Mouse (Mus musculus) olfactory bulb, adult 2 months (tissue): ENCODE measurements around the gene Fbxl13. TPM values are rescaled to one million over a fixed set of nuclear protein-coding genes. Genes with fewer than 3 reads are reported as not detected.
"Not testable (repeated sequence)": the region's sequence is repeated elsewhere in the genome, so short reads cannot be mapped to it uniquely, and the experiment has no call there.

Experiments used
- H3K27ac ChIP-seq: fragments of 200-500 bp; 2 replicates; pipeline ENCODE4 v1.5.1; 2012; ENCODE audit warnings: low read depth, low read length; ENCODE audit not compliant: insufficient read depth
- H3K4me1 ChIP-seq: fragments of 200-500 bp; 2 replicates; pipeline ENCODE4 v1.6.1; 2012; ENCODE audit warnings: low read length; ENCODE audit not compliant: control insufficient read depth, insufficient read depth
- H3K4me3 ChIP-seq: fragments of 200-500 bp; 2 replicates; pipeline ENCODE4 v1.5.1; 2012; ENCODE audit warnings: mild to moderate bottlenecking, low read depth, low read length, moderate library complexity; ENCODE audit not compliant: insufficient read depth
- CTCF ChIP-seq: fragments of 200-500 bp; IDR thresholded peaks from 2 replicates; pipeline ENCODE4 v1.5.1; 2012; ENCODE audit warnings: low read depth, mild to moderate bottlenecking, low read length, moderate library complexity; ENCODE audit not compliant: insufficient read depth
- POLR2A ChIP-seq: fragments of 200-500 bp; IDR thresholded peaks from 2 replicates; pipeline ENCODE4 v1.6.1; 2012; ENCODE audit warnings: mild to moderate bottlenecking, low read depth, low read length, moderate library complexity; ENCODE audit not compliant: insufficient read depth
- WGBS: fragments of 180-500 bp; shearing (Covaris S2); methylation state at CpG from one replicate; pipeline ENCODE4 v1.1.7; 2018; 5-methylcytosine and 5-hydroxymethylcytosine counted together
- polyA plus RNA-seq: library from polyadenylated mRNA; stranded (reverse); fragments of >200 nt; gene quantifications from 2 replicates; pipeline ENCODE4 v1.2.4, GENCODE M21; 2012; ENCODE audit warnings: low replicate concordance; ENCODE audit not compliant: missing spikeins, insufficient read depth, insufficient read length

Gene Fbxl13
- polyA plus RNA-seq, 1 experiment: not detected

DNA sequence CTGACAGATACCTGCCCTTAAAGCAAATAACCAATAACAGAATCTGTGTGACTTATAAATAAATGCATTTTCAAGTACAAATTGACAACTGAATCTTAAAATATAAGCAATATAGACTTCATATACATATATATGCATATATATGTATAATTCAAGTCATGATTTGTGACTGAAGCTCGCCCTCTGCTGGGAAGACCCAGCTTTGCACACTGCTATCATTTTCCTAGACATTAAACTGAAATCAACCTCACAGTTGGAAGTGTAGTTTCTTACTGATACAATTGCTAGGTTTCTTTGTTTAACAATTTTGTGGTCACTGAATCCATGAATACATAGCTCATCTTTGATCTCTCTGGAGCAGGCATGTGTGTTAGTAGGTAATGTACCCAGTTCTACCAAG lies 4.5 kb downstream of the Fbxl13 start:
- Histone ChIP-seq H3K4me3 (no peak overlapping the region), H3K27ac (no peak overlapping the region), H3K4me1 (peaks cover 11% of the 10 kb centered on the region; the same call in 1 of the 2 replicates)
- no peak for TF ChIP-seq POLR2A
- TF ChIP-seq CTCF: no peak
- WGBS: 10% methylated on average over 1 of the region's 1 CpGs

DNA sequence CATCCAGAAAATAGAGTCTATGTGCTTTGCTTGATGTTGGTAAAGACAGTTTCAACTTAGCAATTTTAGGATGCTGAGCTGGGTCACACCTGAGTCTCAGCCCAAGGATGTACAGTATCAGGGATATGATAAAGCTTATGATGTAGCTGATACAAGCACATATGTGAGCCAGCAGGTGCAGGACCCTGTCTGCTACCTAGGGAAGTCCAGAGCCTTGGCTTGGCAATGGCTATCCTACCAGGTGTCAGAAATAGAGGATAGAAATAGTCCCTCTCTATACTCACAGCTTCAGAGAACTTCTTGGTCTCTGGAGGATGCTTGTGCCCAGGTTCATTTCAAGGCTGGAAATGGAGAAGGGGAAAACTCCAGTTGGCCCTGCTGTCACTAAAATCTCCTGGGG lies 19.5 kb downstream of the Fbxl13 start:
- TF ChIP-seq POLR2A: no peak
- no peak for TF ChIP-seq CTCF
- no peaks in the 10 kb centered on the region for H3K4me1 ChIP-seq
- no peak overlapping the region for H3K27ac ChIP-seq
- H3K4me3 ChIP-seq: no peak overlapping the region

DNA sequence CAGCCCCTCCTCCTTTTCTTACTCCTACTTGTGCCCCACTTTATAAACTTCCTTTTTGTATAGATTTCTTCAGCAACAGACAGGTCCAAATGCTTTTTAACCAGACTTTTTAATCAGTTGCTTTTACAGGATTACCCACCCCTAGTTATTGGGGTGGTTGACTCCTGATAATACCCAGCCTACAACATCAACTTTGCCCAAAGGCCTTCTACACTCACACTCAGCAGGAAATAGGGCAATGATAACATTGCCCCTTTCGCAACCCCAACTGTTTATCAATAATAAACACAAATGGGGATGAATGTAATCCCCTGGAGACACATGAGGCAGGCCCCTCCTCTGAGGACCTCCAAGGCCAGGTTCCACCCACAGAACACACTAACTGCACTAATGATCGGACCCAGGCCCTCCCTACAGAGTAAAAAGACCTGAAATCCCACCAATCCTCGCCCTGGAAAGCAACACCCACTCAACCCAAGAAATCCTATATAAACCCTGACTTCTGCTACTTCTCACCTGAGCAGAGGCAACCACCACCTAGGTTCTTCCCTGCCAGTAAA lies 28.9 kb downstream of the Fbxl13 start:
- Histone ChIP-seq H3K27ac (no peak overlapping the region), H3K4me3 (no peak overlapping the region), H3K4me1 (no peaks in the 10 kb centered on the region)
- 78% methylated on average over 3 of the region's 3 CpGs for WGBS
- no peak for TF ChIP-seq CTCF
- TF ChIP-seq POLR2A: no peak

DNA sequence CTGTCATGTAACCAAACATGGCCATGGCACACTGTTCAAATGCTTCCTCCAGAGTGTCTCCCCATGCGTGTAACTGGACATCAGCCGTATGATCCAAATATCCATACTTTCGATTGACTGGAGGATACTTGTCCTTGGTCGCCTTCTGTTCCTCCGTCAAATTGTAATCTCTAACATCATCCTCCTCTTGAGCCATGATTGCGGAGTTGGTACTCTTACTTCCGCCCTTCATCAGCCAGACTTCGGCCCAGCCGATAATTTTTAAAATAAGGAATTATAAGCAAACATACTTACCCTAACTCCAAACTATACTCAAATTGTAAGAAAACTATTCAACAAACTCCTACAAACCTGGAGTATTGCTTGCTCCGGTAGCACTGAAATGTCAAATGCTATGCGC lies 31.1 kb downstream of the Fbxl13 start:
- not testable (repeated sequence) for H3K27ac ChIP-seq, H3K4me1 ChIP-seq, H3K4me3 ChIP-seq
- 97% methylated on average over 11 of the region's 11 CpGs for WGBS

DNA sequence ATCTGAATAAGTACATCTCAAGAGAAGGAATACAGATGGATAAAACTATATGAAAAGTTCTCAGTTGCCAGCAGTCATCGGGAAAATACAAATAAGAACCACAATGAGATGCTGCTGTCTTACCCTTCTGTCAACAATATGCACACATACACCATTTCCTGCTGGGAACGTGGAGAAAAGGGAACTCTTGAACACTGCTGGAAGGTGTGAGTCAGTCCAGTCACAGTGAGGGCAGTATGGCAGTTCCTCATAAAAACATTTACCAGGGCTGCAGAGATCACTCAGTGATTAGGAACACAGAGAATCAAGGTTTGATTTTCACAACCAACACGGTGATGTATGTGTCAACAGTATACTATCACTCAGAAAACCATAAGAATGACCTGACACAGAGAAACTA lies 34.4 kb downstream of the Fbxl13 start:
- no peak overlapping the region for H3K4me3 ChIP-seq
- TF ChIP-seq CTCF: no peak
- no peak for TF ChIP-seq POLR2A
- no peak overlapping the region for H3K27ac ChIP-seq
- H3K4me1 ChIP-seq: no peaks in the 10 kb centered on the region
- WGBS: 79% methylated on average over 3 of the region's 3 CpGs

DNA sequence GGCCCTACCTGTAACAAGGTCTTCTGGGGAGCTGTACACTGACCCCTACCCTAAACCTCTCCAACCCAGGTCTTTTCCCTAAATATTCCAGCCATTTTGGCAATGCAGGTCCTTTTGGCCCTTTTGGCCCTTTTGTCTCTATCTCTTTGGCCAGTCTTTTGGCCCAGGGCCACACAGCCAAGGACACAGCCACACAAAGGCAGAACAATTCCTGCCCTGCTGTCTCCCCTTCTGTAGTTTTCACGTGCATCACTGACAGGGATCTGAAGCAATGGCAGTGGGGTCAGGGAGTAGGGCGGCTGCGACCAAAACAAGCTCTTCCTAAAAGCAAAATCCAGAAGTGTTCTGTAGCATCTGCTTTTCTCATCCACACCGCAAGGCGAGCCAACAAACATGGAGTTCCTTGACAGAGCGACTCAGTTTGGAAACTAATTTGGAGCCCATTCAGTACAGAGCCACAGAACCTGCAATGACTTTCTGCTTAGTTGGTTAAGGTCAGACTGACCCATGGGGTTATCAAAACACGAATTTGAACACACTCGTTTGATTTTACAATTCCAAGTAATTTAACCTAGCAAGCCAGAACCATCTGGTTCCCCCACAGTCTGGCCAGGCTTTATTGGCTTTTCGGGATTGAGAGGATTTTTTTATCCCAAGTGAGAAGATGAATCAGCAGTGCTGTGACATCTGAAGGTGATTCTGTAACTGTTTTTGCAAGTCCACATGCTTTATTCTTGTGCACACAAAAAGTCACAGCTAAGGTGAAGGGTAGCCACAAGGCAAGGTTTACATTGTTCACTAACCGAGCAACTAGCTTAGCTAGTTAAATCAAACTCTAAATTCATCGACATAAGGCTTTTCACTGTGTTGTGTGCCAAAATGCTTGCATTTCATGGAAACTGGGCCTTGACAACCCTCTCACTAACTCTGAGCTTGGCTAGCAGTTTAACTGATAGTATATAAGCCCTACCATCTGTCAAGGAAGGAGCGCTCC lies 36.8 kb downstream of the Fbxl13 start:
- Histone ChIP-seq H3K4me1 (no peaks in the 10 kb centered on the region), H3K27ac (no peak overlapping the region), H3K4me3 (no peak overlapping the region)
- TF ChIP-seq POLR2A (no peak), CTCF (no peak)
- WGBS: 80% methylated on average over 12 of the region's 12 CpGs

DNA sequence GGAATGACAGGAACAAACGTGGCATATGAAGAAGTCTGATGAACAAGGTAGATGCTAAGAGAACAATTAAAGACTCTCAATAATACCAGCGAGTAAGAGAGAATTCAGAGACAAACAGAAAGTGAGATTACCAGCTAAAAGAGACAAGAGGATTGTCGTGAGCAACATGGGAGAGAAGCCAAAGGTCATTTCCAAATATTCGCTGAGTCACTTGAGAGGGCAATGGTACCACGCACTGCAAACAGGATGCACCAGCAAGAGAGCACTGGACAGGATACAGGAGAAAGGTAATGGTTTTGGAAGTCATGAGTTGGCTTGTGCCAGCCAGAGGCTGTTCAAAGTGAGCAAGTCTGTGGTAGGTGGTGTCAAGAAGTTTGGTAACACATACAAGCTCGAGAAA lies 39.5 kb downstream of the Fbxl13 start:
- no peak overlapping the region for H3K4me3 ChIP-seq
- TF ChIP-seq POLR2A: no peak
- no peak for TF ChIP-seq CTCF

DNA sequence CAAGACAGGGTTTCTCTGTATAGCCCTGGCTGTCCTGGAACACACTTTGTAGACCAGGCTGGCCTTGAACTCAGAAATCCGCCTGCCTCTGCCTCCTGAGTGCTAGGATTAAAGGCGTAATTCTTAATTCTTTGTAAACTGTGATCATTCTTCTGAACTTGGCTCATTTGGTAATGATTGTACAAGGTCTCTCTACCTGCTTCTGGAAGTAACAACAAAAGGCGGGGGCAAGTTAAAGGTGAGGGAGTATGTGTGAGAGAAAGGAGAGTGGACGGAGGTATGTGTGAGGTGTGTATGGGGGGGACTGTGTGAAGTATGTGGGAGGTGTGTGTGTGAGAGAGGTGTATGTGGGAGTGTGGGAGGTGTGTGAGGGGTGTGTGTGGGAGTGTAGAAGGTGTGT lies 45.5 kb downstream of the Fbxl13 start:
- no peak overlapping the region for H3K4me3 ChIP-seq
- H3K4me1 ChIP-seq: no peaks in the 10 kb centered on the region
- TF ChIP-seq POLR2A: no peak
- TF ChIP-seq CTCF: no peak
- 95% methylated on average over 4 of the region's 4 CpGs for WGBS
- H3K27ac ChIP-seq: no peak overlapping the region

More for the DNA sequence above, 39.5 kb downstream of the Fbxl13 start:
- H3K4me1 ChIP-seq: no peaks in the 10 kb centered on the region
- WGBS: 75% methylated on average over 6 of the region's 6 CpGs
- H3K27ac ChIP-seq: no peak overlapping the region

DNA sequence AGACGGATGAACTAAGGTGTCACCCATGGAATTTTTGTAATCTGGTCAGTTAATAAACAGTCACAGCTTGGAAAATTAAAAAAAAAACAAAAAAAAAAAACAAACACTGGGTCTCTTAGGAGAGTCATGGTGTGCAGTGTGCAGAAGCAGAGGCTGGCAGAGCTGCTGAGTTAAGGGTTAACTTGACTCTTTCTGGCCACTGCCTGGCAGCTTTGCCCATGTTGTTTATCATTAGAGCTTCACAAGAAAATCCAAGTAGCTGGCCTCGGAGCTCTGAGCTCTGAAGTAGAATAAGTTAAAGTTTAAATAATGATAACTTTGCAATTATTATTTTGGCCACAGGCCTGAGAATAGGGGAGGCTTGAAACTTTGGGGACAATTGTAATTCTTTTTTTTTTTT lies 45.9 kb downstream of the Fbxl13 start:
- H3K4me1 ChIP-seq, H3K27ac ChIP-seq, H3K4me3 ChIP-seq: not testable (repeated sequence)
- 61% methylated on average over 2 of the region's 2 CpGs for WGBS
